Mouse (Mus musculus): ENCODE results near the gene Ripor2.

DNA sequence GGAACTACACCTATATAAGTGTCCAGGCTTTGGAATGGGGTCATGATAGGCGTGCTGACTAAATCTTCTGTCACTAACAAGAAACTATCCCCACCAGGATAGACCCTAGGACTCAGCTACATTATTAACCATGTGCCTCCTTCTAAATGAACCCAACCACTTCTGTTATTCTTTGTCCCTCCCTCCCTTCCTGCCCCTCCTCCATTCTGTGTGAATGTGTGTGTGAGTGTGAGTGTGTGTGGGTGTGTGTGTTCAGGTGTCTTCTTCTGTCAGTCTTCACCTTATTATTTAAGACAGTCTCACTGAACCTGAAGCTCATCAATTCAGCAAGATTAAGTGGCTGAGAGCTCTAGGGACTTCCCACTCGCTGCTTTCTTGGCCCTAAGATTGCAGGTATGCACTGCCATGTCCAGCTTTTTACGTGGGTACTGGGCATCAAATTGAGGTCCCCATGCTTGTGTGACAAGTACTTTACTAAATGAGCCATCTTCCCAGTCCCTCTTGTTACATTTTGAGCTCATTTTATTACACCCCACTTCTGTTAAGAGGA is 58.9 kb downstream of the Ripor2 start:
- TF ChIP-seq CTCF (IDR thresholded peaks at IDR 0.05; ENCODE audit: extremely low read depth, insufficient read depth, insufficient read length, insufficient replicate concordance) (no peak), POLR2A (IDR thresholded peaks at IDR 0.05; ENCODE audit: low read depth, low read length) (no peak; the same call in 1 of the 2 replicates)

Measured in spleen, adult 2 months (tissue).